Mouse (Mus musculus) liver, embryonic 14.5 days (tissue): ENCODE measurements around the gene Kdm4b. TPM values are rescaled to one million over a fixed set of nuclear protein-coding genes. Genes with fewer than 3 reads are reported as not detected.

ENCODE experiments used
- ATAC-seq: fragments of 200-750 bp; cut with Nextera tagmentation; 2 replicates; pipeline ENCODE4 v1.8.0; 2017; ENCODE audit warnings: moderate number of reproducible peaks, mild to moderate bottlenecking, moderate library complexity; ENCODE audit not compliant: insufficient read depth
- DNase-seq, 3 experiments: peaks; one replicate each; pipeline ENCODE4 v3.0.0-alpha.2; 2012 to 2013; ENCODE audit warnings: low read depth in 3 of 3, low spot score in 3 of 3
- H3K27ac ChIP-seq: fragments of 300-500 bp; sonication (generic); 2 replicates; pipeline ENCODE4 v1.5.1; 2014; ENCODE audit warnings: moderate library complexity, mild to moderate bottlenecking, control low read depth, inconsistent platforms
- H3K27me3 ChIP-seq: fragments of 300-500 bp; sonication (generic); 2 replicates; pipeline ENCODE4 v1.6.1; 2014; ENCODE audit warnings: mild to moderate bottlenecking, low read length, moderate library complexity; ENCODE audit not compliant: control insufficient read depth, insufficient read depth
- H3K36me3 ChIP-seq: fragments of 300-500 bp; sonication (generic); replicated peaks from 2 replicates; pipeline ENCODE4 v1.6.1; 2014; ENCODE audit warnings: low read depth; ENCODE audit not compliant: control insufficient read depth, insufficient read depth
- H3K4me1 ChIP-seq, 2 experiments: fragments of 200-500 bp in 1 of 2; fragments of 300-500 bp in 1 of 2; sonication (generic) in 1 of 2; replicated peaks; 2 replicates each; pipeline ENCODE4 v1.6.1; 2012 to 2014; ENCODE audit warnings: antibody characterized with exemption in 1 of 2, inconsistent platforms in 1 of 2, low read length in 1 of 2; ENCODE audit not compliant: control insufficient read depth in 2 of 2, insufficient read depth in 2 of 2
- H3K4me2 ChIP-seq: fragments of 300-500 bp; sonication (generic); 2 replicates; pipeline ENCODE4 v1.6.1; 2014; ENCODE audit warnings: low read depth, mild to moderate bottlenecking, control low read depth, moderate library complexity
- H3K4me3 ChIP-seq, 2 experiments: fragments of 200-500 bp in 1 of 2; fragments of 300-500 bp in 1 of 2; sonication (generic) in 1 of 2; 2 replicates each; pipeline ENCODE4 v1.5.1; 2012 to 2014; ENCODE audit warnings: low read depth in 2 of 2, low read length in 2 of 2, mild to moderate bottlenecking in 2 of 2, control low read depth in 1 of 2, inconsistent platforms in 1 of 2, moderate library complexity in 1 of 2; ENCODE audit not compliant: insufficient read depth in 1 of 2
- H3K9ac ChIP-seq: fragments of 300-500 bp; sonication (generic); replicated peaks from 2 replicates; pipeline ENCODE4 v1.6.1; 2014; ENCODE audit warnings: mild to moderate bottlenecking, control low read depth, moderate library complexity
- H3K9me3 ChIP-seq: fragments of 300-500 bp; sonication (generic); 2 replicates; pipeline ENCODE4 v1.6.1; 2016; ENCODE audit warnings: low read length, mixed read lengths; ENCODE audit not compliant: control insufficient read depth
- CTCF ChIP-seq: IDR thresholded peaks from 2 replicates; pipeline ENCODE4 v1.5.1; 2016; ENCODE audit warnings: antibody characterized with exemption, low read depth, control low read depth
- EP300 ChIP-seq: IDR thresholded peaks from 2 replicates; pipeline ENCODE4 v1.6.1; 2016; ENCODE audit warnings: antibody characterized with exemption, low read depth
- WGBS: fragments of 180-500 bp; shearing (Covaris S2); extraction: QIAGEN DNeasy Blood & Tissue Kit; methylation state at CpG from one replicate; pipeline ENCODE4 v1.1.7; 2014; ENCODE audit not compliant: insufficient replicate concordance; 5-methylcytosine and 5-hydroxymethylcytosine counted together
- polyA plus RNA-seq, 2 experiments: library from polyadenylated mRNA; depleted of rRNA in 1 of 2; stranded (reverse) in 1 of 2; unstranded in 1 of 2; fragments of >200 nt; fragmentation: Nextera tagmentation in 1 of 2; extraction: Ambion mirVana in 1 of 2; gene quantifications; 2 replicates each; pipeline versions ENCODE4 v1.2.1 to v1.2.3; 2012 to 2014

The Kdm4b gene
- polyA plus RNA-seq, 2 experiments = 4.2 to 4.5 TPM

DNA sequence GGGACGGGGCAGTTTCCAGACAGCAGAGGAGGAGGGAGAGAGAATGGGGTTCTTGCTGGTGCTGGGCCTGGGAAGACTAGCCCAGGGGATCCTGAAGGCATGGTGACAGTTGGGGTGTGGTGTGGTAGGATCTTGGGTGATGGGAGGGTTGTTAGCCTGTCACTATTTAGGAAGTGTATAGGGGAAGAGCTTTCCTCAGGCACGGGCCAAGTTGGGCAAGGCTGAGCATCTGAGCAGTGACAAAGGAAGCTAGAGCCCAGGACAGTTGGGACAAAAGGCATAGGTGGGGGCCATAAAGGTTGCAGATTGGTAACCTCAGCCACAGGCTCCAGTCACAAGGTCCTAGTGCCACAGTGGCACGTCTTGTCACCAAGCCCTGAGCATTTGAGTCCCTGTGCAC is 17.6 kb downstream of the Kdm4b start:
- Histone ChIP-seq H3K4me2 (no peak overlapping the region), H3K4me3 (no peak overlapping the region), H3K27ac (no peak overlapping the region), H3K27me3 (no peaks in the 10 kb centered on the region), H3K9ac (no peak overlapping the region; the same call in 1 of the 2 replicates), H3K9me3 (no peaks in the 10 kb centered on the region), H3K36me3 (no peaks in the 10 kb centered on the region), H3K4me1 (peaks cover 10 to 25% of the 10 kb centered on the region in 2 experiments)
- no peak for ATAC-seq
- DNase-seq = no peak
- TF ChIP-seq EP300 (no peak), CTCF (no peak)
- WGBS = 45% methylated on average over 3 of the region's 3 CpGs

DNA sequence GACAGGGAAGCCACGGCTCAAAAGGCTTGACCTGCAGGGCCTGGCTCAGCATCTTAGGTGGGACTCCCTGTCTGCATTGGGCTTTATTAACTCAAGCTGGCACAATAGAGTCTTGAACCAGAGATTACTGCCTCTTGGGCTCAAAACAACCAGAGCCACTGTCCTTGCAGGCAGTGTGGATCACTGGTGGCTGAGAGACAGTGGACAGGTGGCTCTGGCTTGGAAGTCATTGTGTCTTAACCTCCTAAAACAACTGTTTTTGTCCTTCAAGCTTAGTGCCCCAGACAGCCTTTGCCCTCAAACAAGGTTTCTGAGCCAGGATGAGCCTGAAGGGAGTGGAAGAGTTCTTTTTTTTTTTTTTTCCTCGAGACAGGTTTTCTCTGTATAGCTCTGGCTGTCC is 19.5 kb downstream of the Kdm4b start:
- Histone ChIP-seq H3K27me3 (no peaks in the 10 kb centered on the region), H3K9me3 (no peaks in the 10 kb centered on the region), H3K27ac (no peak overlapping the region), H3K4me1 (peaks cover 18 to 33% of the 10 kb centered on the region in 2 experiments), H3K9ac (no peak overlapping the region), H3K4me3 (no peak overlapping the region), H3K4me2 (no peak overlapping the region), H3K36me3 (no peaks in the 10 kb centered on the region)
- DNase-seq (no peak), ATAC-seq (no peak)
- WGBS = 61% methylated on average over 2 of the region's 2 CpGs
- TF ChIP-seq CTCF = no peak
- no peak for TF ChIP-seq EP300

DNA sequence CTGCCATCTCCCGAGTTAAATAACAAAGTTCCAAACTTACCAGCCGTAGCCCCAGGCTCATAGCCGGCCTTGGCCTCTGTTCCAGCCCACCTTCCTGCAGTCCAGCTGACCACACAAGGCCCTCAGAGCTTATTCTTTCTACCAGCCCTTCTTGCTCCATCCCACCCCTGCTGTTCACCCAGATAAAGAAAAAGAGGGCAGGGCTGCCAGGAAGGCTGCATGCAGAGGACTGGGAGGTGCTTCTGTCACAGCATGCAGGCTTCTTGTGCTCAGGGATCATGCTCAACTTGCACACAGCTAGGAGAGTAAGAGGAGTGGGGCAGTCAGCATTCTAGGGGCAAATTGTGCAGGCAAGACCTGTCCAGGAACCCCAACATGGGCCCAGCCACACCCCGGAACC is 22.3 kb downstream of the Kdm4b start:
- TF ChIP-seq CTCF (no peak), EP300 (0 out of 2 replicates have a peak, but pooled peaks have one; percentile 11)
- peak overlapping the region; percentile 51 for H3K4me2 ChIP-seq
- no peak overlapping the region for H3K4me3 ChIP-seq
- H3K9me3 ChIP-seq = no peaks in the 10 kb centered on the region
- no peaks in the 10 kb centered on the region for H3K36me3 ChIP-seq
- no peaks in the 10 kb centered on the region for H3K27me3 ChIP-seq
- peaks cover 17 to 30% of the 10 kb centered on the region in 2 experiments for H3K4me1 ChIP-seq
- ATAC-seq = peak; percentile 81
- DNase-seq = peak; percentile 43 to 50 (median 48)
- H3K27ac ChIP-seq = peak overlapping the region; percentile 37
- WGBS = 32% methylated on average over 4 of the region's 4 CpGs
- peak overlapping the region; percentile 31 for H3K9ac ChIP-seq

DNA sequence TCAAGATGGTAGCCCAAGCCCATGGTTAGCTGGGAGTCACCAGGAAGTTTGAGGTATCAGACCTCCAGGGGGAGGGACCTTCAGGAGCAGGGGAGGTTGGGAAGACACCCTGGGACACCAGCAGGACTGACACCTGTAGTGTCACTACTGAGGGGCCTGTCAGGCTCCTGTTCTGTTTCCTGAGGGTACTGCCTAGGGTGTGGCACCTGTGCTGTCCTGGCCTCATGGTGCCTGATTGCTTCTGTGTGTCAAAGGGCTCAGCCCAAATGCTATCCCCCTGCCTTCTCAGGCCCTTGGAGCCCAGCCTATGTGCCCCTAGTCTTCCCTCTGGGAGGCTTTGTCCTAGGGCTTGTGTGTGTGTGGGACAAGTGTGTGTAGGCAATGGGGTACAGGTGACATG is 22.7 kb downstream of the Kdm4b start:
- TF ChIP-seq EP300 (no peak), CTCF (no peak)
- peak; percentile 67 for ATAC-seq
- Histone ChIP-seq H3K36me3 (no peaks in the 10 kb centered on the region), H3K27ac (peak overlapping the region; percentile 37), H3K4me2 (peak overlapping the region; percentile 51), H3K4me3 (no peak overlapping the region), H3K27me3 (no peaks in the 10 kb centered on the region), H3K4me1 (peaks cover 15 to 25% of the 10 kb centered on the region in 2 experiments), H3K9ac (peak overlapping the region; percentile 31), H3K9me3 (no peaks in the 10 kb centered on the region)
- no peak for DNase-seq

DNA sequence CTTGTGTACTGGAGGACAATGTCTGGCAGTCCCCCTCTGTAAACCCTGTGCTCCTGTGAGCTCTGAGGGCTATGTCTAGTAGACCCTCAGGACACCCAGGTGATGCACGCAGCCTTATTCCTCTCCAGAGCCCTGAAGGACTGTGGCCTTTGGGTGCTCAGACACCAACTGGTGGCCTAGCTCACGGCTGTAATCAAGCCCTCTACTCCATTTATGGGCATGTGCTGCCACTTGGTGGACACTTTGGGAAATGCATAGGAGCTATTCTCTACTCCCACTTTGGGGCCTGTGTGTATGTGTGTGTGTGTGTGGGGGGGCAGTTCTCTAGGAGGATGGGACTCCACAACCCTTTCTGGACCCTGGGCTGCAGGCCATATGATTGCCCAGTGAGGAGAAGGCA is 24.8 kb downstream of the Kdm4b start:
- Histone ChIP-seq H3K27ac (no peak overlapping the region), H3K36me3 (no peaks in the 10 kb centered on the region), H3K27me3 (no peaks in the 10 kb centered on the region), H3K9me3 (no peaks in the 10 kb centered on the region), H3K9ac (no peak overlapping the region), H3K4me3 (no peak overlapping the region), H3K4me1 (peaks cover 15 to 19% of the 10 kb centered on the region in 2 experiments), H3K4me2 (no peak overlapping the region)
- peak; percentile 94 for TF ChIP-seq CTCF
- TF ChIP-seq EP300 = no peak
- ATAC-seq (peak; percentile 36), DNase-seq (peak; percentile 47 to 56 (median 47))
- 11% methylated on average over 2 of the region's 2 CpGs for WGBS
